Mouse (Mus musculus): Measurements from ENCODE around the gene Glcci1.

DNA sequence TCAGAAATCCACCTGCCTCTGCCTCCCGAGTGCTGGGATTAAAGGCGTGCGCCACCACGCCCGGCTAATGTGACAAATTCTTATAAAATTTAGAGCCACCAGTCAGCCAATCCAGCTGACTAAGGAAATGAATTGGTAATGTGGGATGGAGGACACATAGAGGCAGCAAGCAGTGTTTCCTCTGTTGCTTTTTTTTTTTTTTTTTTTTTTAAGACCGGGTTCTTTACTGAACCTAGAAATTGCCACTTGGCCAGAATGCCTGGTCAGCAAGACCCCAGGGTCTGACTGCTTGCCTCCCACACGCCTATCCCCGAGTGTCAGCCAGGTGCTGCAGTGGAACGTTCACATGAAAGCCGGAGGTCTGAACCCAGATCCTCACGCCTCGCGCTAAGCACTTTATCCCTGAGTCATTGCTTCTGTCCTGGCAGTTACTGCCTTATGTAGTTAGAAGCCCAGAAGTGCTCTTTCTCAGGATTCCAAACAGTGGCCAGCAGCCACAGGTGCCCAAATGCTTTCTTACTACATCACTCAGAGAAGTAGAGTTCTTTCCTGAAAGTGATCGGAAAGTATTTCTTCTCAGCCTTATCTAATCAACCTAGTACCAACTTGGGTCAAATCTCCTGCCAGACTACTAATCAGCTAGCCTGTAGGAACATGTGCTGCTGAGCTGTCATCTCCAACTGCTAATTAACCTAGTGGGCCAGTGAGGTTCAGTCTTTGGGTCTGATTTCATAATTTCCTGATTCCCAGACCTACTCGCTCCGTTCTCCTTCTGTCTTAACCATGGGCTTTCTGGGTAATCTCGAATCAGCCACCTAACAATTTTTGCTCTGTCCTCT is 24.7 kb upstream of the Glcci1 start:
- TF ChIP-seq CTCF (conservative IDR thresholded peaks at IDR 0.05; ENCODE audit: low read length) (no peak), POU5F1 (IDR thresholded peaks at IDR 0.05; ENCODE audit: borderline replicate concordance, low read length) (no peak)
